Mouse (Mus musculus) CD4-positive, CD25-positive, alpha-beta regulatory T cell, adult 4 months (primary cell): ENCODE results near the gene Slc15a2. TPM values are rescaled to one million over a fixed set of nuclear protein-coding genes. Genes with fewer than 3 reads are reported as not detected.

ENCODE experiments used
- ATAC-seq: one replicate; pipeline ENCODE4 v1.8.0; 2017
- polyA plus RNA-seq, 2 experiments: library from polyadenylated mRNA; unstranded; fragments of 100-300 nt; shearing (Covaris generic); gene quantifications; one replicate each; pipeline ENCODE4 v1.2.1; 2017

Gene Slc15a2
- polyA plus RNA-seq, 2 experiments from 2014 or later: 17.3 to 27.1 TPM

GRCm38 (mm10) chr16:36751979-36752378, 32.8 kb downstream of the Slc15a2 start:
- no peak for ATAC-seq

DNA sequence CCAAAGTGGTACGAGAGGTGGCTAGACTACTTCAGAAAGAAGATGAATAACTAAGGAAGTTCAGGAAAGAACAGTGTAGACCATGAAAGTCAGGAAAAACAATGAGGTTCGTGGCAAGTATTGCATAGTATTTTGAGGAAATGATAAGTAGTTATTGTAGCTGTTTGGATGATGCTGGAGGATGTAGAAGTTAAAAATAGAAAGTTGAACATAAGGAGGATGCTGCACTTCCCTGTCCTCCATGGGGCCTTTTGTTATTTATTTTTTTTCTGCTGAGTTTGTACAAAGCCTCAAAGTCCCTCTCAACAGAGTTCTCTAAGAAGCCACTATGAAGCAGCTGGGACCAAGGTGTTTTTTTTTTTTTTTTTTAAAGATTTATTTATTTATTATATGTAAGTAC, 37.0 kb downstream of the Slc15a2 start:
- ATAC-seq: no peak

GRCm38 (mm10) chr16:36747068-36747467, 37.7 kb downstream of the Slc15a2 start:
- ATAC-seq: no peak

GRCm38 (mm10) chr16:36743580-36743979, 41.2 kb downstream of the Slc15a2 start:
- no peak for ATAC-seq

- ATAC-seq: no peak
Measured at GRCm38 (mm10) chr16:36739404-36739930, 45.3 kb downstream of the Slc15a2 start.

DNA sequence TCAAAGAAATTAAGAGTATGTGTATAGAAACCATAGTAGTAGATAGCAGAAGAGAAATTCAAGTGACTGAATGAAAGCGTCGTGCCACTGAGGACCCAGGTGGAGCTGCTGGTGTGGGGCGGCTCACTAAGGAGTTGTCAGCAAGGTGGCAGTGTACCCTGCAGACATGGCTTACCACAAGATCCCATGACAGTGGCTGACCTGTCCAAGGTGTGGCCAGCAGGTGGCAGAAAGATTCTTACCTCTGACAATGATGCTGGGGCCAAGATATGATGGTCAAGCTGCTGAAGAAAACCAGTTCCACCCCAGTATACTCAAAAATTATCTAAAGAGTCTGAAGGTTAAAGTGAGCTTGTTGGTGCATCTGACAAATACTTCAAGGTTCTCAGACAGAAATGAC, 49.3 kb downstream of the Slc15a2 start:
- ATAC-seq: no peak

GRCm38 (mm10) chr16:36733827-36734226, 50.9 kb downstream of the Slc15a2 start:
- ATAC-seq: no peak

GRCm38 (mm10) chr16:36732572-36732971, 52.2 kb downstream of the Slc15a2 start:
- ATAC-seq: no peak

- no peak for ATAC-seq
Measured at GRCm38 (mm10) chr16:36728959-36729358, 55.8 kb downstream of the Slc15a2 start.

GRCm38 (mm10) chr16:36723880-36724443, 60.8 kb downstream of the Slc15a2 start:
- peak; percentile 28 for ATAC-seq

GRCm38 (mm10) chr16:36722739-36723138, 62.0 kb downstream of the Slc15a2 start:
- no peak for ATAC-seq

- peak; percentile 78 for ATAC-seq
Measured at GRCm38 (mm10) chr16:36720194-36721055, 64.3 kb downstream of the Slc15a2 start.

DNA sequence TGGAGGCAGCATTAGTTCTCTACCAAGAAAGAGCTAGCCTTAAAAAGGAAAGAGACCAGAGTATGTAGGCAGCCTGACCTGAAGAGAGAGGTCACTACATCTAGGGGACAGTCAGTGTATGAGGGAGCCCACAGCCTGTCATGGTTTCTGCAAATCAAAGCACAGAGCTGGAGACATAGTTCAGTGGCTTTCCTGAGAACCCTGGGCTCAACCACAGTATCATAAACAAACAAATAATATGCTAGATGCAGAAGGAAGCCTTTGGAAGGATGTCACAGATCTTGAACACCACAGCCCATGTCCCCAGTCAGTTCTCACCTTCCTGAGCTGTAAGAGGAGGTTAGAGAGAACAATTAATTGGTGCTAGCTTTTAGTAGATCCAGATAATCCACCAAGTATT, 66.1 kb downstream of the Slc15a2 start:
- ATAC-seq: no peak

DNA sequence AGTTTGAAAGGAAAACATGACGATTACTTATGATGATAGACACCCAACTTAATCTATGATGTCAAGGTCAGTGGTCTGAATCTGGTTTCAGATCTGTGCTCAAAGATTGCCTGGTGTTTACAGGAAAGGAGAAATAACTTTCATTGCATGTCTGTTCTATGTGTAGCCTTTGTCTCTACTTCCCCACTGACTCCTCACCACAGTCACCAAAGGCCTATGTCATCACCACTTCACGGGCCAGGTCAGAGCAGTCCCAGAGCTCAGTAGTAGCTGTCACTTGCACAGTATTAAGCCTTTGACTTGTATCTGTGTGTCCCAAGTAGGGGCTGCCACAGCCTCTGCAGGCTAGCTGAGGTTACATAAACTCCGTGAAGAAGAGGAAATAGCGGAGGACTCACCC, 67.3 kb downstream of the Slc15a2 start:
- no peak for ATAC-seq

DNA sequence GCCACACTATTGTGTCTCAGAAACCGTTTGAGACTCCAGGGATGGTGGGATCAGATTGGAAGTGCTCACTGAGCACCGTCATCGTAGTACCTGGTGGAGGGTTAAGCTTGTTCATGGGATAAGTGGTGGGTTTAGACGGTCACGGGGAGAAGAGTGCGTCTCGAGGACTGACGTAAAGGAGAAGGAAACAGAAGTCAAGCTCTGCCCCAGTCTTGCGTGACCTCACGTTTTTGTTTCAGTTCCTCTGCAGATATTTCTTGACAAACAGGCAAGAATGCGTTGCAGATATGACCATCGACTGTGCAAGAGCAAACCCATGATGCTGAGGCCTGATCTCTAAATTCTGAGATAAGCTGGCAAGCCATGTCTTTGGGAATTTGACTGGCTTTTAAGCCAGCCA, 73.0 kb downstream of the Slc15a2 start:
- ATAC-seq: no peak

DNA sequence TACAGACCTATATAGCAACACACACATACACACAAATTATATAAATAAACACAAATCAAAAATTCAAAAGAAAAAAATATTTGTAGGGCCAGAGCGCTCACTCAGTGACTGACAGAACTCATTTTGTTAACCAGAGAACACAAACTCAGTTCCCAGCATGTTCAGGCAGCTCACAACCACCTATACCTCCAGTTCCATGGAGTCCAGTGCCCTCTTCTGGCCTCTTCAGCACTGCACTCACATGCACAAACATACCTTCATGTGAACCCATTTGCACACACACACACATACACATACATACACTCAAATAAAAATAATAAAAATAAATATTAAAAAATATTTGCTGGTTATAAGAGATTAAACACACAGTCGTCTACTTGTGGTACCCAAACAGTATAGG, 74.0 kb downstream of the Slc15a2 start:
- ATAC-seq: no peak

DNA sequence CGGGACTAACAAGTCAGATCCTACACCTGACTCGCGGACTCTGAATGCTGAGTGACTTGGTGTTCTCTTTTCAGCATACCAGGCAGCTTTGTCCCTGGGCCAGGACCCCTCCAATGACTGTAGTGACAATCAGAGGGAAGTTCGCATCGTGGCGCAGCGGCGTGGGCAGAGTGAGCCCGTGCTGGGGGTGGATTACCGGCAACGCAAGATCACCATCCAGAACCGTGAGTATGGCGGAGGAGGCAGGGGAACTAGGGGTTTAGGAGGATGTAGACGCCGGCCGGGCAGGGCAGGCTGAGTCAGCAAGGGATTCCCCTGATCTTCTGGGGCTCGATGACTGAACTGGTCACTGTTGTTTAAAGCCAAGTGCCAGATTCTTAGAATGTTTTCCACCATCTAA, 75.4 kb downstream of the Slc15a2 start:
- ATAC-seq: peak; percentile 86

- peak; percentile 45 for ATAC-seq
Measured at GRCm38 (mm10) chr16:36708751-36709150, 76.0 kb downstream of the Slc15a2 start.

GRCm38 (mm10) chr16:36707702-36708423, 76.9 kb downstream of the Slc15a2 start:
- no peak for ATAC-seq

DNA sequence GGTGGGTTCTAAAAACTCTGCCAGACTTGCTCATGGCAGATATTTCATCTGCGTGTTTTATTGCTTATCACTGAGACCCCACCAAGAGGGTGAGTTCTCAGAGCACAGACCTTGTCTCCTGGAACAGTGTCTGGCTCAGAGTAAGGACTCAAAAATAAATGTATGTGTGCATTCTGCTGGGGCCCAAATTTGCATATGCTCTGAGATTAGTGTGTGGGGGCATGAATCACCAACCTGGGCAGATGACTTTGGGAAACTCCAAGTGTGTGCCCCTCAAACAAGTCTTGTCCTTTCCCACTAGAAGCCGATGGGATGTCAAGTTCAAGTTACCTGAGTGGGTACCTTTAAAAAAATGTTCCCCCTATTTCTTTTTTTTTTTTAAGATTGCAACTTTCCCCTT, 84.3 kb downstream of the Slc15a2 start:
- no peak for ATAC-seq
